Mouse (Mus musculus): ENCODE measurements around the gene Gm815. TPM values are rescaled to one million over a fixed set of nuclear protein-coding genes. Genes with fewer than 3 reads are reported as not detected.

Gm815 gene
- polyA plus RNA-seq, 1 experiment from 2014 or later: not detected

- 73% methylated on average over 5 of the region's 5 CpGs for WGBS
- no peaks in the 10 kb centered on the region for H3K36me3 ChIP-seq (ENCODE audit: control insufficient read depth, insufficient read depth, low read length)
- H3K4me1 ChIP-seq (ENCODE audit: control insufficient read depth, insufficient read depth, low read length): no peaks in the 10 kb centered on the region
- H3K4me3 ChIP-seq (ENCODE audit: low read depth, low read length): no peak overlapping the region
- H3K27ac ChIP-seq (ENCODE audit: low read depth, low read length): no peak overlapping the region
- H3K27me3 ChIP-seq (ENCODE audit: control insufficient read depth, insufficient read depth, low read length): no peaks in the 10 kb centered on the region
- ATAC-seq (ENCODE audit: low FRiP score): no peak
- H3K9ac ChIP-seq (ENCODE audit: low read length): no peak overlapping the region
- no peak for DNase-seq (ENCODE audit: low spot score, missing footprints)
- no peak overlapping the region for H3K4me2 ChIP-seq
- H3K9me3 ChIP-seq (ENCODE audit: control insufficient read depth, low read length): no peaks in the 10 kb centered on the region
These were observed 7.2 kb downstream of the Gm815 start for GRCm38 (mm10) chr19:26892861-26893260.

- no peaks in the 10 kb centered on the region for H3K4me1 ChIP-seq (ENCODE audit: control insufficient read depth, insufficient read depth, low read length)
- WGBS: 73% methylated on average over 4 of the region's 4 CpGs
- H3K36me3 ChIP-seq (ENCODE audit: control insufficient read depth, insufficient read depth, low read length): no peaks in the 10 kb centered on the region
- no peak overlapping the region for H3K4me3 ChIP-seq (ENCODE audit: low read depth, low read length)
- DNase-seq (ENCODE audit: low spot score, missing footprints): no peak
- no peaks in the 10 kb centered on the region for H3K9me3 ChIP-seq (ENCODE audit: control insufficient read depth, low read length)
- no peaks in the 10 kb centered on the region for H3K27me3 ChIP-seq (ENCODE audit: control insufficient read depth, insufficient read depth, low read length)
- no peak for ATAC-seq (ENCODE audit: low FRiP score)
- no peak overlapping the region for H3K9ac ChIP-seq (ENCODE audit: low read length)
- H3K27ac ChIP-seq (ENCODE audit: low read depth, low read length): no peak overlapping the region
- H3K4me2 ChIP-seq: no peak overlapping the region
These were observed 16.5 kb downstream of the Gm815 start for GRCm38 (mm10) chr19:26902162-26902561.

GRCm38 (mm10) chr19:26914245-26914644 is 28.6 kb downstream of the Gm815 start:
- no peak overlapping the region for H3K9ac ChIP-seq (ENCODE audit: low read length)
- no peak for ATAC-seq (ENCODE audit: low FRiP score)
- H3K36me3 ChIP-seq (ENCODE audit: control insufficient read depth, insufficient read depth, low read length): no peaks in the 10 kb centered on the region
- H3K4me3 ChIP-seq (ENCODE audit: low read depth, low read length): no peak overlapping the region
- no peaks in the 10 kb centered on the region for H3K4me1 ChIP-seq (ENCODE audit: control insufficient read depth, insufficient read depth, low read length)
- H3K27ac ChIP-seq (ENCODE audit: low read depth, low read length): no peak overlapping the region
- no peaks in the 10 kb centered on the region for H3K27me3 ChIP-seq (ENCODE audit: control insufficient read depth, insufficient read depth, low read length)
- WGBS: 64% methylated on average over 1 of the region's 1 CpGs
- H3K9me3 ChIP-seq (ENCODE audit: control insufficient read depth, low read length): no peaks in the 10 kb centered on the region
- H3K4me2 ChIP-seq: no peak overlapping the region
- DNase-seq (ENCODE audit: low spot score, missing footprints): no peak

- Histone ChIP-seq H3K9ac (ENCODE audit: low read length) (no peak overlapping the region), H3K27ac (ENCODE audit: low read depth, low read length) (no peak overlapping the region), H3K4me1 (ENCODE audit: control insufficient read depth, insufficient read depth, low read length) (no peaks in the 10 kb centered on the region), H3K9me3 (ENCODE audit: control insufficient read depth, low read length) (no peaks in the 10 kb centered on the region), H3K27me3 (ENCODE audit: control insufficient read depth, insufficient read depth, low read length) (no peaks in the 10 kb centered on the region), H3K4me3 (ENCODE audit: low read depth, low read length) (no peak overlapping the region), H3K4me2 (no peak overlapping the region), H3K36me3 (ENCODE audit: control insufficient read depth, insufficient read depth, low read length) (no peaks in the 10 kb centered on the region)
- ATAC-seq (ENCODE audit: low FRiP score) (no peak), DNase-seq (ENCODE audit: low spot score, missing footprints) (no peak)
- 75% methylated on average over 2 of the region's 2 CpGs for WGBS
These were observed 35.1 kb downstream of the Gm815 start for GRCm38 (mm10) chr19:26920816-26921215.

GRCm38 (mm10) chr19:26930295-26931283 is 44.9 kb downstream of the Gm815 start:
- DNase-seq (ENCODE audit: low spot score, missing footprints): no peak
- H3K9me3 ChIP-seq (ENCODE audit: control insufficient read depth, low read length): no peaks in the 10 kb centered on the region
- WGBS: 68% methylated on average over 6 of the region's 6 CpGs
- no peak overlapping the region for H3K27ac ChIP-seq (ENCODE audit: low read depth, low read length)
- H3K4me2 ChIP-seq: no peak overlapping the region
- H3K4me1 ChIP-seq (ENCODE audit: control insufficient read depth, insufficient read depth, low read length): no peaks in the 10 kb centered on the region
- no peaks in the 10 kb centered on the region for H3K36me3 ChIP-seq (ENCODE audit: control insufficient read depth, insufficient read depth, low read length)
- no peak for ATAC-seq (ENCODE audit: low FRiP score)
- no peak overlapping the region for H3K9ac ChIP-seq (ENCODE audit: low read length)
- H3K4me3 ChIP-seq (ENCODE audit: low read depth, low read length): no peak overlapping the region
- H3K27me3 ChIP-seq (ENCODE audit: control insufficient read depth, insufficient read depth, low read length): no peaks in the 10 kb centered on the region

GRCm38 (mm10) chr19:26934186-26934585 is 48.5 kb downstream of the Gm815 start:
- Histone ChIP-seq H3K4me1 (ENCODE audit: control insufficient read depth, insufficient read depth, low read length) (no peaks in the 10 kb centered on the region), H3K4me3 (ENCODE audit: low read depth, low read length) (no peak overlapping the region), H3K27ac (ENCODE audit: low read depth, low read length) (no peak overlapping the region), H3K9me3 (ENCODE audit: control insufficient read depth, low read length) (no peaks in the 10 kb centered on the region), H3K36me3 (ENCODE audit: control insufficient read depth, insufficient read depth, low read length) (no peaks in the 10 kb centered on the region), H3K4me2 (no peak overlapping the region), H3K9ac (ENCODE audit: low read length) (no peak overlapping the region), H3K27me3 (ENCODE audit: control insufficient read depth, insufficient read depth, low read length) (no peaks in the 10 kb centered on the region)
- ATAC-seq (ENCODE audit: low FRiP score): no peak
- WGBS: 59% methylated on average over 2 of the region's 2 CpGs
- DNase-seq (ENCODE audit: low spot score, missing footprints): no peak

Measured in midbrain, embryonic 11.5 days (tissue).